Mouse (Mus musculus): ENCODE data around the gene Sbk3.

DNA sequence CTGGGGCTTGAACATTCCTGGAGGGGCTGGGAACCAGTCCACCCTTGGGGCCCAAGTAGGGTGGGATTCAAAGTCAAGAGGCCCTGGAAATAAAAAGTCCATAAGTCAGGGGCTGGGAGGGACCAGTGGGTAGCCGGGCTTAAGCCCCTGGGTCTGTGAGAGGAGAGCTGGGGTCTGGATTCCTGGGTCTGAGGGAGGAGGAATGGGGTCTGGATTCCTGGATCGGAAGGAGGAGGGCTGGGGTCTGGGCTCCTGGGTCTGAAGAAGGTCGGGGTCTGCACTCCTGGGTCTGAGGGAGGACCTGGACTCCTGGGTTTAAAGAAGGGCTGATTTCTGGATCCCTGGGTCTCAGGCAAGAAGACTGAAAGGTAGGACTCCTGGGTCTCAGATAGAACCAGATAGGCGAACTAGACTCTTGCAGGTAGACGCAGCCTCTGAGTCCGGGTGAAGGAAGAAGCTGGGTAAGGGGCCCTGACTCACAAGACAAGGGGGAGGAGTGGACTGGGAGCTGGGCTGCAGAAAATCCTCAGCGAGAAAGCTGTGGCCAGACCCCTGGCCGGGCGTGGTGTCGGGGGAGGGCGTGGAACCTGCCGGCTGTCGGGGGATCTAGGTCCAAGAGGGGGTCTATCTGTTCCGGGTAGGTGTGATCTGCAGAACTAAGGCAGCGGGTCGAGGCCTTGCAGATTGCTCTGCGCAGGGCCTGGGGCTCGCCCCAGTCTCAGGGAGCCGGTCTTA lies 24.5 kb upstream of the Sbk3 start:
- TF ChIP-seq CTCF (IDR thresholded peaks at IDR 0.05; ENCODE audit: borderline replicate concordance, insufficient read depth, low read length) (no peak), POLR2A (IDR thresholded peaks at IDR 0.05; ENCODE audit: low read depth, low read length) (no peak)
